Mouse (Mus musculus) embryonic facial prominence, embryonic 10.5 days (tissue): ENCODE measurements around the gene Wrap73. TPM values are rescaled to one million over a fixed set of nuclear protein-coding genes. Genes with fewer than 3 reads are reported as not detected.

Source experiments
- DNase-seq: peaks from one replicate; pipeline ENCODE4 v3.0.0-alpha.2; 2017; ENCODE audit warnings: low spot score
- H3K27ac ChIP-seq: fragments of 300-500 bp; sonication (generic); replicated peaks from 2 replicates; pipeline ENCODE4 v1.5.1; 2016; ENCODE audit warnings: mild to moderate bottlenecking
- H3K27me3 ChIP-seq: fragments of 300-500 bp; sonication (generic); replicated peaks from 2 replicates; pipeline ENCODE4 v1.6.1; 2016; ENCODE audit warnings: low read depth, mild to moderate bottlenecking; ENCODE audit not compliant: poor library complexity, severe bottlenecking
- H3K36me3 ChIP-seq: fragments of 300-500 bp; sonication (generic); replicated peaks from 2 replicates; pipeline ENCODE4 v1.6.1; 2016; ENCODE audit warnings: mild to moderate bottlenecking, moderate library complexity
- H3K4me1 ChIP-seq: fragments of 300-500 bp; sonication (generic); 2 replicates; pipeline ENCODE4 v1.6.1; 2016
- H3K4me3 ChIP-seq: fragments of 300-500 bp; sonication (generic); 2 replicates; pipeline ENCODE4 v1.5.1; 2016; ENCODE audit warnings: mild to moderate bottlenecking, moderate library complexity
- H3K9me3 ChIP-seq: fragments of 300-500 bp; sonication (generic); 2 replicates; pipeline ENCODE4 v1.6.1; 2016; ENCODE audit warnings: mild to moderate bottlenecking
- WGBS: fragments of 180-500 bp; shearing (Covaris S2); methylation state at CpG from one replicate; pipeline ENCODE4 v1.1.7; 2016; 5-methylcytosine and 5-hydroxymethylcytosine counted together
- polyA plus RNA-seq: library from polyadenylated mRNA; unstranded; fragments of >200 nt; fragmentation: Nextera tagmentation; extraction: Ambion mirVana; gene quantifications from 2 replicates; pipeline ENCODE4 v1.2.1, GENCODE M21; 2016

Gene Wrap73
- polyA plus RNA-seq, 1 experiment from 2014 or later, result 50.1 TPM

GRCm38 (mm10) chr4:154170021-154170420 is 27.8 kb downstream of the Wrap73 start:
- H3K27me3 ChIP-seq, result peaks cover 61% of the 10 kb centered on the region
- no peaks in the 10 kb centered on the region for H3K9me3 ChIP-seq
- H3K4me3 ChIP-seq, result peak overlapping the region; percentile 78
- H3K36me3 ChIP-seq, result peaks cover 8% of the 10 kb centered on the region; the same call in 1 of the 2 replicates
- under 1% methylated on average over 15 of the region's 15 CpGs for WGBS
- peak overlapping the region; percentile 68; the same call in 1 of the 2 replicates for H3K27ac ChIP-seq
- H3K4me1 ChIP-seq, result peaks cover 59% of the 10 kb centered on the region
- DNase-seq, result no peak

- H3K27me3 ChIP-seq, result peaks cover 61% of the 10 kb centered on the region
- H3K4me1 ChIP-seq, result peaks cover 65% of the 10 kb centered on the region
- H3K27ac ChIP-seq, result peak within 1 kb of the TSS; percentile 87
- H3K4me3 ChIP-seq, result peak within 1 kb of the TSS; percentile 78
- under 1% methylated on average over 60 of the region's 61 CpGs for WGBS
- peak; percentile 94 for DNase-seq
- peaks cover 8% of the 10 kb centered on the region; the same call in 1 of the 2 replicates for H3K36me3 ChIP-seq
- H3K9me3 ChIP-seq, result no peaks in the 10 kb centered on the region
These were observed 28.5 kb downstream of the Wrap73 start, which contains the start of gene Megf6 for GRCm38 (mm10) chr4:154170506-154171150. Megf6 (plus strand) TSS chr4:154170730.

GRCm38 (mm10) chr4:154171151-154171930 is 29.2 kb downstream of the Wrap73 start:
- Histone ChIP-seq H3K4me1 (peaks cover 72% of the 10 kb centered on the region), H3K36me3 (peaks cover 8% of the 10 kb centered on the region; the same call in 1 of the 2 replicates), H3K9me3 (no peaks in the 10 kb centered on the region), H3K27ac (peak overlapping the region; percentile 87), H3K27me3 (peaks cover 61% of the 10 kb centered on the region), H3K4me3 (peak overlapping the region; percentile 78)
- under 1% methylated on average over 37 of the region's 37 CpGs for WGBS
- peak; percentile 81 for DNase-seq

GRCm38 (mm10) chr4:154171931-154172604 is 29.9 kb downstream of the Wrap73 start:
- peaks cover 79% of the 10 kb centered on the region for H3K4me1 ChIP-seq
- H3K36me3 ChIP-seq, result peaks cover 13% of the 10 kb centered on the region
- H3K9me3 ChIP-seq, result no peaks in the 10 kb centered on the region
- peak overlapping the region; percentile 78 for H3K4me3 ChIP-seq
- WGBS, result 38% methylated on average over 13 of the region's 13 CpGs
- peaks cover 61% of the 10 kb centered on the region for H3K27me3 ChIP-seq
- DNase-seq, result no peak
- peak overlapping the region; percentile 87; the same call in 1 of the 2 replicates for H3K27ac ChIP-seq

- H3K9me3 ChIP-seq, result no peaks in the 10 kb centered on the region
- peaks cover 21% of the 10 kb centered on the region for H3K27me3 ChIP-seq
- WGBS, result 41% methylated on average over 8 of the region's 8 CpGs
- H3K36me3 ChIP-seq, result peaks cover 57% of the 10 kb centered on the region
- H3K27ac ChIP-seq, result peak overlapping the region; percentile 31; the same call in 1 of the 2 replicates
- H3K4me3 ChIP-seq, result no peak overlapping the region
- DNase-seq, result peak; percentile 49
- peaks cover 78% of the 10 kb centered on the region for H3K4me1 ChIP-seq
These were observed 35.1 kb downstream of the Wrap73 start for GRCm38 (mm10) chr4:154177257-154177656.

GRCm38 (mm10) chr4:154181001-154181400 is 38.8 kb downstream of the Wrap73 start:
- Histone ChIP-seq H3K9me3 (no peaks in the 10 kb centered on the region), H3K27me3 (no peaks in the 10 kb centered on the region), H3K27ac (no peak overlapping the region), H3K36me3 (peaks cover 86% of the 10 kb centered on the region), H3K4me3 (no peak overlapping the region), H3K4me1 (peaks cover 41% of the 10 kb centered on the region)
- 87% methylated on average over 7 of the region's 7 CpGs for WGBS
- no peak for DNase-seq

- Histone ChIP-seq H3K27ac (no peak overlapping the region), H3K36me3 (peaks cover 88% of the 10 kb centered on the region), H3K9me3 (no peaks in the 10 kb centered on the region), H3K4me3 (no peak overlapping the region), H3K27me3 (no peaks in the 10 kb centered on the region), H3K4me1 (peaks cover 21% of the 10 kb centered on the region)
- no peak for DNase-seq
- WGBS, result 82% methylated on average over 5 of the region's 5 CpGs
These were observed 41.4 kb downstream of the Wrap73 start for GRCm38 (mm10) chr4:154183566-154183965.

- no peak for DNase-seq
- no peaks in the 10 kb centered on the region for H3K9me3 ChIP-seq
- no peak overlapping the region for H3K4me3 ChIP-seq
- H3K36me3 ChIP-seq, result peaks cover 86% of the 10 kb centered on the region
- peaks cover 20% of the 10 kb centered on the region for H3K4me1 ChIP-seq
- no peaks in the 10 kb centered on the region for H3K27me3 ChIP-seq
- no peak overlapping the region for H3K27ac ChIP-seq
- 76% methylated on average over 5 of the region's 5 CpGs for WGBS
These were observed 42.8 kb downstream of the Wrap73 start for GRCm38 (mm10) chr4:154185001-154185400.

- H3K4me1 ChIP-seq, result peaks cover 24% of the 10 kb centered on the region
- no peak for DNase-seq
- H3K27me3 ChIP-seq, result no peaks in the 10 kb centered on the region
- H3K4me3 ChIP-seq, result no peak overlapping the region
- 85% methylated on average over 11 of the region's 11 CpGs for WGBS
- no peak overlapping the region for H3K27ac ChIP-seq
- H3K9me3 ChIP-seq, result no peaks in the 10 kb centered on the region
- peaks cover 87% of the 10 kb centered on the region for H3K36me3 ChIP-seq
These were observed 43.9 kb downstream of the Wrap73 start for GRCm38 (mm10) chr4:154186002-154186537.

- H3K36me3 ChIP-seq, result peaks cover 82% of the 10 kb centered on the region
- H3K27me3 ChIP-seq, result no peaks in the 10 kb centered on the region
- no peak overlapping the region for H3K4me3 ChIP-seq
- no peak for DNase-seq
- 70% methylated on average over 8 of the region's 8 CpGs for WGBS
- no peak overlapping the region for H3K27ac ChIP-seq
- H3K9me3 ChIP-seq, result no peaks in the 10 kb centered on the region
- H3K4me1 ChIP-seq, result peaks cover 20% of the 10 kb centered on the region
These were observed 46.8 kb downstream of the Wrap73 start for GRCm38 (mm10) chr4:154188948-154189347.

GRCm38 (mm10) chr4:154197961-154198360 is 55.8 kb downstream of the Wrap73 start:
- H3K27me3 ChIP-seq, result no peaks in the 10 kb centered on the region
- DNase-seq, result peak; percentile 50
- 0 out of 2 replicates have a peak overlapping the region, but pooled peaks have one; percentile 17 for H3K4me3 ChIP-seq
- peaks cover 26% of the 10 kb centered on the region for H3K36me3 ChIP-seq
- H3K9me3 ChIP-seq, result no peaks in the 10 kb centered on the region
- 31% methylated on average over 6 of the region's 6 CpGs for WGBS
- peak overlapping the region; percentile 89 for H3K27ac ChIP-seq
- H3K4me1 ChIP-seq, result peaks cover 54% of the 10 kb centered on the region

- Histone ChIP-seq H3K4me1 (peaks cover 54% of the 10 kb centered on the region), H3K36me3 (peaks cover 30% of the 10 kb centered on the region), H3K4me3 (peak overlapping the region; percentile 31; the same call in 1 of the 2 replicates), H3K27ac (peak overlapping the region; percentile 89), H3K9me3 (no peaks in the 10 kb centered on the region), H3K27me3 (no peaks in the 10 kb centered on the region)
- WGBS, result 18% methylated on average over 7 of the region's 7 CpGs
- peak; percentile 58 for DNase-seq
These were observed 56.3 kb downstream of the Wrap73 start for GRCm38 (mm10) chr4:154198377-154198961.
